Comparison of ENCODE assay signal across 8 mouse cellular contexts in genomic region chr2:130641351-130642025, GRCm38 (mm10). TPM values are rescaled to one million over a fixed set of nuclear protein-coding genes. Genes with fewer than 3 reads are reported as not detected.
A peak's percentile ranks its signal among the peaks of the same experiment; 100 is the strongest.
DNase-seq lines count a peak whose midpoint lies in the region; ATAC-seq lines count a peak whose summit lies in the region.
"Had no signal": no experiment of that assay in that cellular context is flagged by ENCODE, and none has a peak within 500 bp of the region (broad histone marks: within the 10 kb centered on the region; RNA-seq: fewer than 3 reads in every experiment).

No protein-coding gene starts in this region.

- H3K4me2 ChIP-seq in hindbrain, embryonic 15.5 days, result peak overlapping the region; percentile 81
- H3K4me2 ChIP-seq in liver, embryonic 13.5 days, result peak overlapping the region; percentile 98

- peak overlapping the region; percentile 93 for H3K4me3 ChIP-seq in hindbrain, embryonic 15.5 days
- H3K4me3 ChIP-seq in liver, embryonic 13.5 days (replicated peaks), result peak overlapping the region; percentile 69; the same call in 1 of the 2 replicates

- H3K9ac ChIP-seq in hindbrain, embryonic 15.5 days, result peak overlapping the region; percentile 91
- no peak overlapping the region for H3K9ac ChIP-seq in liver, embryonic 13.5 days

- H3K9me3 ChIP-seq in hindbrain, embryonic 15.5 days, result no peaks in the 10 kb centered on the region
- no peaks in the 10 kb centered on the region for H3K9me3 ChIP-seq in liver, embryonic 13.5 days (replicated peaks)

- peaks cover 13% of the 10 kb centered on the region for H3K27me3 ChIP-seq in hindbrain, embryonic 15.5 days
- peaks cover 55% of the 10 kb centered on the region for H3K27me3 ChIP-seq in liver, embryonic 13.5 days

- DNase-seq in retina, postnatal 1 day, result peak; percentile 24
- DNase-seq in retina, embryonic 14.5 days (ENCODE audit: low spot score), result no peak
- DNase-seq in liver, embryonic 13.5 days, result no peak
- no peak for DNase-seq in right cerebral cortex, adult 18-20 months
- DNase-seq in layer of hippocampus, adult 9-10 months (ENCODE audit: low spot score), result no peak
- DNase-seq in gastrocnemius, postnatal 4 days (ENCODE audit: low spot score in 2 of 2), result no peak
- DNase-seq: layer of hippocampus, postnatal 36 days had no signal

- no peaks in the 10 kb centered on the region for H3K36me3 ChIP-seq in hindbrain, embryonic 15.5 days
- H3K36me3 ChIP-seq in liver, embryonic 13.5 days, result no peaks in the 10 kb centered on the region

- ATAC-seq in hindbrain, embryonic 15.5 days (ENCODE audit: low FRiP score, low read depth), result 0 out of 2 replicates have a peak, but pooled peaks have one; percentile 7
- ATAC-seq in liver, embryonic 13.5 days (ENCODE audit: low read depth), result no peak

- H3K4me1 ChIP-seq in hindbrain, embryonic 15.5 days (replicated peaks), result peaks cover 22% of the 10 kb centered on the region
- peaks cover 28% of the 10 kb centered on the region for H3K4me1 ChIP-seq in liver, embryonic 13.5 days (replicated peaks)

- H3K27ac ChIP-seq in hindbrain, embryonic 15.5 days (replicated peaks), result peak overlapping the region; percentile 88; the same call in 1 of the 2 replicates
- H3K27ac ChIP-seq in liver, embryonic 13.5 days, result no peak overlapping the region

- 73% methylated on average over 6 of the region's 6 CpGs for WGBS in hindbrain, embryonic 15.5 days
- 62% methylated on average over 6 of the region's 6 CpGs for WGBS in liver, embryonic 13.5 days (ENCODE audit: insufficient replicate concordance)

RNA-seq across cellular contexts. Expression of gene Lzts3, which starts 1.1 kb away (rescaled TPM):
- 17.9 and 19.8 TPM in 2 replicates for polyA plus RNA-seq in hindbrain, embryonic 15.5 days (2015; fragmentation: Nextera tagmentation; extraction: Ambion mirVana)
- 0.95 and 1.3 TPM in 2 replicates for polyA plus RNA-seq in liver, embryonic 13.5 days (2015; fragmentation: Nextera tagmentation; extraction: Ambion mirVana)
- total RNA-seq in gastrocnemius, postnatal 4 days (2021), result 1 to 10 TPM; 5.8 to 6.2 TPM

RNA-seq across cellular contexts. Expression of gene Ubox5, which starts 11.7 kb away (rescaled TPM):
- 9.0 and 10.0 TPM in 2 replicates for polyA plus RNA-seq in hindbrain, embryonic 15.5 days (2015; fragmentation: Nextera tagmentation; extraction: Ambion mirVana)
- polyA plus RNA-seq in liver, embryonic 13.5 days (2015; fragmentation: Nextera tagmentation; extraction: Ambion mirVana), result 6.2 and 6.5 TPM in 2 replicates
- total RNA-seq in gastrocnemius, postnatal 4 days (2021), result 1 to 10 TPM; 5.9 TPM

RNA-seq across cellular contexts. Expression of gene Fastkd5, which starts 11.7 kb away (rescaled TPM):
- polyA plus RNA-seq in hindbrain, embryonic 15.5 days (2015; fragmentation: Nextera tagmentation; extraction: Ambion mirVana), result 9.5 and 11.4 TPM in 2 replicates
- polyA plus RNA-seq in liver, embryonic 13.5 days (2015; fragmentation: Nextera tagmentation; extraction: Ambion mirVana), result 12.0 and 16.8 TPM in 2 replicates
- total RNA-seq in gastrocnemius, postnatal 4 days (2021), result 1 to 10 TPM; 7.3 to 8.2 TPM

RNA-seq across cellular contexts. Expression of gene Ddrgk1, which starts 23.0 kb away (rescaled TPM):
- 66.6 and 72.6 TPM in 2 replicates for polyA plus RNA-seq in hindbrain, embryonic 15.5 days (2015; fragmentation: Nextera tagmentation; extraction: Ambion mirVana)
- 41.7 and 43.6 TPM in 2 replicates for polyA plus RNA-seq in liver, embryonic 13.5 days (2015; fragmentation: Nextera tagmentation; extraction: Ambion mirVana)
- total RNA-seq in gastrocnemius, postnatal 4 days (2021), result 10 to 100 TPM; 77.2 to 85.1 TPM

RNA-seq across cellular contexts. Expression of gene Itpa, which starts 25.9 kb away (rescaled TPM):
- 123 and 125 TPM in 2 replicates for polyA plus RNA-seq in hindbrain, embryonic 15.5 days (2015; fragmentation: Nextera tagmentation; extraction: Ambion mirVana)
- polyA plus RNA-seq in liver, embryonic 13.5 days (2015; fragmentation: Nextera tagmentation; extraction: Ambion mirVana), result 66.5 and 78.5 TPM in 2 replicates
- 10 to 100 TPM; 21.5 to 22.8 TPM for total RNA-seq in gastrocnemius, postnatal 4 days (2021)
